Mouse (Mus musculus) heart, adult 2 months (tissue): ENCODE measurements around the gene Fblim1.

Experiments
- CTCF ChIP-seq: fragments of 200-600 bp; IDR thresholded peaks from 2 replicates; pipeline ENCODE4 v1.8.1; 2022; ENCODE audit warnings: antibody characterized with exemption, mild to moderate bottlenecking, moderate library complexity
- POLR2A ChIP-seq: fragments of 200-500 bp; IDR thresholded peaks from 2 replicates; pipeline ENCODE4 v1.6.1; 2011; ENCODE audit warnings: mild to moderate bottlenecking, low read depth, low read length, control low read depth; ENCODE audit not compliant: insufficient read depth

GRCm38 (mm10) chr4:141639474-141639873 is 33.6 kb upstream of the Fblim1 start:
- TF ChIP-seq CTCF (no peak), POLR2A (no peak)
